Mouse (Mus musculus) erythroblast, embryonic 14.5 days (primary cell): ENCODE data around the gene Rdh5.

Source experiments
- GATA1 ChIP-seq: IDR thresholded peaks from 2 replicates; pipeline ENCODE4 v1.6.1; 2012; ENCODE audit warnings: low read length, inconsistent platforms, mixed read lengths
- TAL1 ChIP-seq: IDR thresholded peaks from 3 replicates; pipeline ENCODE4 v1.6.1; 2012; ENCODE audit warnings: low read length, inconsistent platforms, mixed read lengths

GRCm38 (mm10) chr10:128929638-128930378 is 7.1 kb upstream of the Rdh5 start:
- TF ChIP-seq GATA1 (no peak), TAL1 (no peak)
